15 mouse cellular contexts compared by ENCODE assay signal in the genomic region with DNA sequence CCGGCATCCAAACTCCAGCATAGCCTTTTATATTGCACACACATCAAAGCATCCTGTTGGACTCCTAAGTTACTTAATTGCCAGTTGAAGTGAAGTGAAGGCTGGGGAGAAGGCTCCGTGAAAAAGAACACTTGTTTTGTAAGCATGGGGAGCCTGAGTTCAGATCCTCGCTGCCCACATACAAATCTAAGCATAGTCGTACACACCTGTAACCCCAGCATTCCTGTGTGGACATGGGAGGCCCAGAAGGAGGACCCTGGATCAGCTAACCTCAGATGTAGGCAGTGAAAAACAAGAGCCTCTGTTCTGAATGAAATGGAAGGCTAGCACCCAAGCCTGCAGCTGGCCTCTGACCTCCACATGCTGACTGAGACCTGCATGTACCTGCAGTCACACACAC.
"Had no signal": no experiment of that assay in that cellular context is flagged by ENCODE, and none has a peak within 500 bp of the region (broad histone marks: within the 10 kb centered on the region; RNA-seq: fewer than 3 reads in every experiment).

No protein-coding gene starts in this region.

- DNase-seq: kidney, postnatal 14 days; kidney, postnatal 4 days; liver, postnatal 0 days; lung, embryonic 14.5 days; lung, postnatal 36 days; midbrain, embryonic 14.5 days; thymus, adult 18-20 months; thymus, postnatal 36 days had no signal

- H3K9ac ChIP-seq: limb, embryonic 12.5 days; limb, embryonic 15.5 days; liver, embryonic 14.5 days; liver, postnatal 0 days; lung, embryonic 14.5 days had no signal

- H3K36me3 ChIP-seq: limb, embryonic 12.5 days had no signal

- ATAC-seq: liver, postnatal 0 days; lung, postnatal 0 days had no signal

- H3K4me3 ChIP-seq: limb, embryonic 12.5 days; limb, embryonic 15.5 days; megakaryocyte, embryonic 14.5 days; midbrain, embryonic 10.5 days had no signal

- H3K27me3 ChIP-seq: limb, embryonic 12.5 days; limb, embryonic 15.5 days; megakaryocyte, embryonic 14.5 days had no signal

- H3K4me2 ChIP-seq: limb, embryonic 12.5 days; limb, embryonic 15.5 days; liver, embryonic 11.5 days; lung, embryonic 14.5 days had no signal

- H3K4me1 ChIP-seq: midbrain, embryonic 10.5 days had no signal

- H3K27ac ChIP-seq: limb, embryonic 12.5 days; limb, embryonic 15.5 days; liver, embryonic 14.5 days; midbrain, embryonic 10.5 days had no signal

- H3K9me3 ChIP-seq: limb, embryonic 12.5 days; limb, embryonic 15.5 days; megakaryocyte, embryonic 14.5 days; midbrain, embryonic 10.5 days had no signal
